Mouse (Mus musculus) embryonic facial prominence, embryonic 11.5 days (tissue): ENCODE data around the gene Tmprss11c. TPM values are rescaled to one million over a fixed set of nuclear protein-coding genes. Genes with fewer than 3 reads are reported as not detected.
A peak's percentile ranks its signal among the peaks of the same experiment; 100 is the strongest.
"Not testable (repeated sequence)": the region's sequence is repeated elsewhere in the genome, so short reads cannot be mapped to it uniquely, and the experiment has no call there.

Experiments used
- ATAC-seq: fragments of 200-750 bp; cut with Nextera tagmentation; replicated peaks from 2 replicates; pipeline ENCODE4 v1.8.0; 2017; ENCODE audit warnings: low read depth; ENCODE audit not compliant: insufficient number of reproducible peaks, low FRiP score, low TSS enrichment
- DNase-seq: peaks from one replicate; pipeline ENCODE4 v3.0.0-alpha.2; 2015; ENCODE audit warnings: low spot score
- H3K27ac ChIP-seq: fragments of 300-500 bp; sonication (generic); replicated peaks from 2 replicates; pipeline ENCODE4 v1.5.1; 2014; ENCODE audit warnings: mild to moderate bottlenecking, low read depth, low read length, control low read depth
- H3K27me3 ChIP-seq: fragments of 300-500 bp; sonication (generic); 2 replicates; pipeline ENCODE4 v1.6.1; 2014; ENCODE audit warnings: mild to moderate bottlenecking, low read length, moderate library complexity, mixed read lengths; ENCODE audit not compliant: control insufficient read depth, insufficient read depth
- H3K36me3 ChIP-seq: fragments of 300-500 bp; sonication (generic); replicated peaks from 2 replicates; pipeline ENCODE4 v1.6.1; 2014; ENCODE audit warnings: low read depth, mild to moderate bottlenecking, low read length, moderate library complexity, mixed read lengths; ENCODE audit not compliant: control insufficient read depth, insufficient read depth
- H3K4me1 ChIP-seq: fragments of 300-500 bp; sonication (generic); 2 replicates; pipeline ENCODE4 v1.6.1; 2014; ENCODE audit warnings: low read length, mixed read lengths; ENCODE audit not compliant: control insufficient read depth, insufficient read depth
- H3K4me2 ChIP-seq: fragments of 300-500 bp; sonication (generic); 2 replicates; pipeline ENCODE4 v1.6.1; 2014; ENCODE audit warnings: low read depth, mild to moderate bottlenecking, control low read depth, low read length, moderate library complexity
- H3K4me3 ChIP-seq: fragments of 300-500 bp; sonication (generic); 2 replicates; pipeline ENCODE4 v1.5.1; 2014; ENCODE audit warnings: low read depth, low read length, control low read depth
- H3K9ac ChIP-seq: fragments of 300-500 bp; sonication (generic); replicated peaks from 2 replicates; pipeline ENCODE4 v1.6.1; 2014; ENCODE audit warnings: mild to moderate bottlenecking, control low read depth, low read length
- H3K9me3 ChIP-seq: fragments of 300-500 bp; sonication (generic); replicated peaks from 2 replicates; pipeline ENCODE4 v1.6.1; 2016; ENCODE audit warnings: mild to moderate bottlenecking, low read length, inconsistent platforms, mixed read lengths; ENCODE audit not compliant: control insufficient read depth
- WGBS: fragments of 180-500 bp; shearing (Covaris S2); extraction: QIAGEN DNeasy Blood & Tissue Kit; methylation state at CpG from one replicate; pipeline ENCODE4 v1.1.7; 2014; 5-methylcytosine and 5-hydroxymethylcytosine counted together
- polyA plus RNA-seq: library from polyadenylated mRNA; unstranded; fragments of >200 nt; fragmentation: Nextera tagmentation; extraction: Ambion mirVana; gene quantifications from 2 replicates; pipeline ENCODE4 v1.2.1, GENCODE M21; 2014

The Tmprss11c gene
- polyA plus RNA-seq = not detected in 2 replicates

DNA sequence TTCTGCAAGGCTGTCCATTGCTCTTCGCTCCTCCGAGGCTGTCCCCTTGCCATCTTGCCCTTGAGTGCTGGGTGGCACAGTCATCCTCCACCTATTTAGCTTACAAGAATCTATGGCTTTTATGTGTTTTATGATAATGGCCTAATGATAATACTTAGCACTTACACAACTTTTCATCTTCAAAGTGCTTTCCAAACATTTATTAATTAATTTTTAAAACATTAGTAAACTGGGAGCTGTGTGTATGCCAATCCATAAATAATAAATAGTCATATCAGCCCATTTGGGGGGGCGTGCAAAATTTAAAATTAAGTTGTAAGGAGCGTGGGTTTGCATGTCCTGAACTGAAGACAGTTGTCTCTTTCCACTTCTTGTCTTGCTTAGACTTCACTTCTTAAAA is at the start of gene Tmprss11c:
Gene Tmprss11c (minus strand): TSS at position 101 of the 400 bp plus-strand sequence.
- no peak within 1 kb of the TSS for H3K4me3 ChIP-seq
- H3K36me3 ChIP-seq = no peaks in the 10 kb centered on the region
- no peak for DNase-seq
- H3K9me3 ChIP-seq = no peaks in the 10 kb centered on the region
- WGBS = 86% methylated on average over 4 of the region's 4 CpGs
- no peak within 1 kb of the TSS for H3K27ac ChIP-seq
- no peaks in the 10 kb centered on the region for H3K4me1 ChIP-seq
- ATAC-seq = no peak
- H3K9ac ChIP-seq = no peak within 1 kb of the TSS
- no peaks in the 10 kb centered on the region for H3K27me3 ChIP-seq
- no peak within 1 kb of the TSS for H3K4me2 ChIP-seq

DNA sequence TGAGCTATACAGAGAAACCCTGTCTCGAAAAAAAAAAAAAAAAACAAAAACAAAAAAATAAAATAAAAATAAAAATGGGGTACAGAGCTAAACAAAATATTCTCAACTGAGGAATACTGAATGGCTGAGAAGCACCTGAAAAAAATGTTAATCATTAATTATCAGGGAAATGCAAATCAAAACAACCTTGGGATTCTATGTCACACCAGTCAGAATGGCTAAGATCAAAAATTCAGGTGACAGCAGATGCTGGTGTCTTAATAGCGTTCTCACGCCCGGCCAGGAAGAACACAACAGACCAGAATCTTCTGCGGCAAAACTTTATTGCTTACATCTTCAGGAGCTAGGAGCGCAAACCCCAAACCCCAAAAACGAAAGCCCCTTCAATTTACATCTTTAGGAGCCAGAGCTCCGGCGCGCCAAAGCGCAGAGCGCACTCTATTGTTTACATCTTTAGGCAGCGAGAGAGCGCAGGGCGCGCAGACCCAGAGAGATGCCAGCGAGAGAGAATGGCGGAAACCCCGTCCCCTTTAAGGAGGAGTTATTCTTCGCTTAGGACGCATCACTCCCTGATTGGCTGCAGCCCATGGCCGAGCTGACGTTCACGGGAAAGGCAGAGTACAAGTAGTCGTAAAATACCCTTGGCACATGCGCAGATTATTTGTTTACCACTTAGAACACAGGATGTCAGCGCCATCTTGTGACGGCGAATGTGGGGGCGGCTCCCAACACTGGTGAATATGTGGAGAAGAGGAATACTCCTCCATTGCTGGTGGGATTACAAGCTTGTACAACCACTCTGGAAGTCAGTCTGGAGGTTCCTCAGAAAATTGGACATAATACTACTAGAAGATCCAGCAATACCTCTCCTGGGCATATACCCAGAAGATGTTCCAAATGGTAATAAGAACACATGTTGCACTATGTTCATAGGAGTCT is 29.2 kb upstream of the Tmprss11c start:
- WGBS = 39% methylated on average over 25 of the region's 30 CpGs
- ATAC-seq = 0 out of 2 replicates have a peak, but pooled peaks have one; percentile 18
- not testable (repeated sequence) for H3K27ac ChIP-seq

DNA sequence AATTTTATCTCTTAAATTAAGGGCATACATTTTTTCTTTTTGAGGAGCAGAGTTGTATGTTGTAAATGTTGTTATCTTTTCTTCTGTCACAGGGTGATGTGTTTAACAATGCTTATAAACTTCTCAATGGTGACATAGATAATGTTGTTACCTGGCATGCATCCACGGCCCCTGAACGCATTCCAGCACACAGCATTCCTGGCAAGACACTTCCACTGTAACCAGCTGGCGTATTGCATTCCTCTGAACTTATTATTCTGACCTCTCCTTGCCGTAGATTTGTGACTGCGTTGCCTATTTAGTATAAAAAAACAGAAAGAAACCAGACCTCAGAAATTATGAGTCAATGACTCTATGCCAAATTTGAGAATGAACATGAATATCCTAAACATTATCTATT is 17.0 kb upstream of the Tmprss11c start:
- WGBS = 82% methylated on average over 5 of the region's 5 CpGs
- ATAC-seq (no peak), DNase-seq (no peak)
- no peaks in the 10 kb centered on the region for H3K9me3 ChIP-seq
- no peak overlapping the region for H3K4me3 ChIP-seq
- H3K27me3 ChIP-seq = no peaks in the 10 kb centered on the region
- no peak overlapping the region for H3K27ac ChIP-seq
- no peaks in the 10 kb centered on the region for H3K36me3 ChIP-seq
- H3K4me1 ChIP-seq = no peaks in the 10 kb centered on the region
- H3K4me2 ChIP-seq = no peak overlapping the region
- H3K9ac ChIP-seq = no peak overlapping the region

More for the DNA sequence above, 29.2 kb upstream of the Tmprss11c start:
- not testable (repeated sequence) for H3K4me1 ChIP-seq, H3K4me2 ChIP-seq, H3K9ac ChIP-seq, H3K36me3 ChIP-seq, H3K9me3 ChIP-seq, H3K27me3 ChIP-seq, DNase-seq
- peak overlapping the region; percentile 14; the same call in 1 of the 2 replicates for H3K4me3 ChIP-seq

DNA sequence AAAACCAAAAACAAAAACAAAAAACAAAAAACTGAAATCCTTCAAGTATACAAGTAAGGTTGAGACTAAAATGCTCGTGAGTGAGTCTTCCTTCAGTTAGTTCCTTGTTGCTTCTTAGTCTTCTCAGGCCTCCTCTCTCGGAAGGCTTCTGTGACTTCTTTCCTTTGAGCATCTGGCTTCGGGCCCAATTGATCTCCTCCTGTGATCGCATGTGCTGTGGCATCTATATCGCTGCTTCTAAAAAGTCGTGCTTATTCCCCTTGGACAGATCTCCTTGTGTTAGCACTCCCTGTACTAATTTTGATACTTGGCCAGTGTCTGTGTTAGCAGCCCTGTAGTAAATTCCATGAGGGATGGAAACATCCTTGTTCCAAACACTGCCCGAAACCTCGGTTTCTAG is 14.8 kb upstream of the Tmprss11c start:
- H3K9me3 ChIP-seq = no peaks in the 10 kb centered on the region
- H3K36me3 ChIP-seq = no peaks in the 10 kb centered on the region
- no peak overlapping the region for H3K4me3 ChIP-seq
- no peak overlapping the region for H3K9ac ChIP-seq
- no peaks in the 10 kb centered on the region for H3K4me1 ChIP-seq
- 81% methylated on average over 8 of the region's 8 CpGs for WGBS
- H3K4me2 ChIP-seq = no peak overlapping the region
- no peak for DNase-seq
- ATAC-seq = no peak
- no peaks in the 10 kb centered on the region for H3K27me3 ChIP-seq
- no peak overlapping the region for H3K27ac ChIP-seq

DNA sequence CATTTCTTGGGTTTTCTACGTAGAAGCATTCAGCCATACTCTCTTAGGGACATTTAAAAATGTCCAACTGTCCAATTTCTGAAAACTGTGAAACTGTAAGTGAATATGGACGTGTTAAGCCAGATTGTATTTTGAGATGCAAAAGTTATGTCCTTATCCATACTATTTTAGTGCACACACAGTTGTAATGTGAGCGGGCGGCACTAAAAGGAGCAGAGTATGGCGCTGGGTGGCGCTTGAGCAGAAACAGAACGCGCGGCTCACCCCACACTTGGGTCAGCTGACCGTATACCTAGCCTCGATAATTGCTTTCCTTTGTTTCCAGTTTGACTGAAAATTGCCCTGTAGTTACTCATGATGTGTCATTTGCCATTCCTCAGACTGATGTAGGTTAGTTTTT is 42.5 kb downstream of the Tmprss11c start:
- DNase-seq = no peak
- ATAC-seq = no peak
- H3K27ac ChIP-seq = no peak overlapping the region
- H3K9me3 ChIP-seq = no peaks in the 10 kb centered on the region
- H3K4me1 ChIP-seq = no peaks in the 10 kb centered on the region
- no peak overlapping the region for H3K9ac ChIP-seq
- no peak overlapping the region for H3K4me3 ChIP-seq
- no peaks in the 10 kb centered on the region for H3K36me3 ChIP-seq
- no peak overlapping the region for H3K4me2 ChIP-seq
- WGBS = 91% methylated on average over 11 of the region's 11 CpGs
- H3K27me3 ChIP-seq = no peaks in the 10 kb centered on the region

DNA sequence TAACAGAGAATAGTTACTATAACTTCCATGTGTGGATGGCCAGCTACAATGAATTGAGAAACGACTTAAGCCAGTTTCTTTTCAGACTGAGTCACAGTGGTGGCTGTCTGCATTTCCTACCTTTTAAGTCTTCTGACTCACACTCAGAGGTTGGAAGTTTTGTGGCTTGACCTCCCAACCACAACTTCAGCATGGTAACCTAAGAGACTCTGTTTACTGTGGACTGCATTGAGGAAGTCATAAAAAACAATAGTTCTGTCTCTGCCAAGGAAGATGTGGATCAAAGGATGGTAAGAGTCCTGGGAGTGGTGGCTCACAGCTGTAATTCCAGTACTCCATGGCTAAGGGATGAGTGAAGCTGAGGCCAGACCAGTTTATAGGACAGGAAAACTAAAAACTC is 44.2 kb downstream of the Tmprss11c start:
- Histone ChIP-seq H3K4me3 (no peak overlapping the region), H3K27me3 (no peaks in the 10 kb centered on the region), H3K9me3 (no peaks in the 10 kb centered on the region), H3K9ac (no peak overlapping the region), H3K4me2 (no peak overlapping the region), H3K27ac (no peak overlapping the region), H3K36me3 (no peaks in the 10 kb centered on the region), H3K4me1 (no peaks in the 10 kb centered on the region)
- no peak for ATAC-seq
- 50% methylated on average over 1 of the region's 1 CpGs for WGBS
- no peak for DNase-seq

DNA sequence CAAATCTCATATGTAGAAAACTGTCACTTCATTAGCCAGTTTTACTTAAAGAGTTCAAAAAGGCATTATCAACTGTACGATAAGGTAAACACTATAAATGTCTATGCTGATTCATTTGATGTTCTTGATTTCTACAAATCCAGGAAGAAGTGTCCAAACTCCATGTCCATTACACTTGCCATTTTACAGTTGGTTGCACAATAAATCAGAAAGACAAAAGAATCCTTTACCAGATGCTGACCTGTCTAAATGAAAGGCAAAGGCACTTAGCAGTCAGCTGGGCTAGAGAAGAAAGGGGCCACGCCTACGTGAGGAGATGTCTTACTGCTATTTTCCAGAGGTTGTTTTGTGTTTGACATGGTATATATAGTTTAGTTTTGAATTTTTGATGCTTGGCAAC is 44.8 kb downstream of the Tmprss11c start:
- DNase-seq = no peak
- Histone ChIP-seq H3K4me1 (no peaks in the 10 kb centered on the region), H3K4me3 (no peak overlapping the region), H3K9ac (no peak overlapping the region), H3K36me3 (no peaks in the 10 kb centered on the region), H3K27me3 (no peaks in the 10 kb centered on the region), H3K4me2 (no peak overlapping the region), H3K9me3 (no peaks in the 10 kb centered on the region), H3K27ac (no peak overlapping the region)
- 93% methylated on average over 3 of the region's 3 CpGs for WGBS
- ATAC-seq = no peak

DNA sequence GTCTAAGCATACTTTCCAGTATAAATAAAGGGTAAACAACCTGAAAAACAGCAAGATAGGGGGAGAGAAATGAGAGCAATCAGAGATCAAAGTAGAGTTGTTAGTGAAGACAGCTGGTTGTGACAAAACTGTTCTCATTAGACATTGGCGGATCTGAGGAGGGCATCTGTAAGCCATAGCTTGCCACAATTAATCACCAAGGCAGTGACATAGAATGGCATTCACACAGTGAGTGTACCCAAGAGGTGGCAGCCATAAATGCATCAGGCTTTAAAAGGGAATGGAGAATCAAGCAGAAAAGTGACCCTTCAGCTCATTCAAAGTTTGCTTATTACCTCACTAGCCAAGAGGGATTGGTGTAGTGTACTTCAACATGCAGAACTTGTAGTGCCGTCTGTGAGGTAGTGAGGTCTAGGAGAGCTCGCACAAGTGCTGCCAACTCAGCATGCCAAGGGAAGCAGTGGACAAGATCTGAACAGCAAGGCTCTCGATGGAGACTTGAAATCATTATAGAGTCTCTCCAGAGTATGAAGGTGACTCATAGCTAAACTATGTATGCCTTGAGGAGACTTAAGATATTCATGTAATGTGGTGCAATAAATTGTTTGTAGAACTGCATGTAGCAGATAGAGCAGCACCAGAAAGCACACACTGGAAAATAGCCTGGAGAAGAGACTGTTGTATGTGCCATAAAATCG is 61.8 kb downstream of the Tmprss11c start:
- Histone ChIP-seq H3K27ac (no peak overlapping the region), H3K27me3 (no peaks in the 10 kb centered on the region), H3K4me3 (no peak overlapping the region), H3K9me3 (no peaks in the 10 kb centered on the region), H3K9ac (no peak overlapping the region), H3K4me1 (no peaks in the 10 kb centered on the region), H3K4me2 (no peak overlapping the region), H3K36me3 (no peaks in the 10 kb centered on the region)
- 84% methylated on average over 5 of the region's 5 CpGs for WGBS
- DNase-seq = no peak
- no peak for ATAC-seq
